Mouse (Mus musculus): ENCODE measurements around the gene Wsb2. TPM values are rescaled to one million over a fixed set of nuclear protein-coding genes. Genes with fewer than 3 reads are reported as not detected.
A peak's percentile ranks its signal among the peaks of the same experiment; 100 is the strongest.
"Not testable (repeated sequence)": the region's sequence is repeated elsewhere in the genome, so short reads cannot be mapped to it uniquely, and the experiment has no call there.

Wsb2 gene
- total RNA-seq, 1 experiment from 2014 or later = 42.1 TPM

- no peak for ATAC-seq (replicated peaks; ENCODE audit: insufficient number of reproducible peaks, low FRiP score, low TSS enrichment, poor library complexity, severe bottlenecking)
Observed at GRCm38 (mm10) chr5:117374372-117375049, 17.4 kb downstream of the Wsb2 start.

- no peak for ATAC-seq (replicated peaks; ENCODE audit: insufficient number of reproducible peaks, low FRiP score, low TSS enrichment, poor library complexity, severe bottlenecking)
Observed at GRCm38 (mm10) chr5:117376331-117376761, 19.2 kb downstream of the Wsb2 start.

DNA sequence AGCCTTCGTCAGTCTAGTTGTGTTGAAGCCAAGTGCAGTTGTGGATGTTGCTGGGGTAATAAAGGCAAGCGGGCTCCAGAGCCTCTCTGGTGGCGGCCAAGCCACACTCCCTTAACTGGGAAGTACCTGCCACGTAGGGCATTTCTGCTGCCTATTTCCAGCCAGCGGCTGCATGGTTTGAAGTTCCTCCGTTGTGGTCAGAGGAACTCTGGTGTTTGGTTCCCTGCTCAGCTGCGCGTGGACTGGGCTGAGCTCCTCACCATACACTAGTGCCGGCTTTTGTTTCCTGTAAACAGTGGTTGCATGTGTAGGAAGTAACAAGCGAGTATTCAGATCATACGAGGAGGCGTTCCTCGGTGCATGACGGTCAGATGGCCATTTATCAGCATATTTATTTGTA is 20.6 kb downstream of the Wsb2 start:
- ATAC-seq (replicated peaks; ENCODE audit: insufficient number of reproducible peaks, low FRiP score, low TSS enrichment, poor library complexity, severe bottlenecking) = not testable (repeated sequence)

- ATAC-seq (replicated peaks; ENCODE audit: insufficient number of reproducible peaks, low FRiP score, low TSS enrichment, poor library complexity, severe bottlenecking) = no peak
Observed at GRCm38 (mm10) chr5:117380199-117380598, 23.1 kb downstream of the Wsb2 start.

DNA sequence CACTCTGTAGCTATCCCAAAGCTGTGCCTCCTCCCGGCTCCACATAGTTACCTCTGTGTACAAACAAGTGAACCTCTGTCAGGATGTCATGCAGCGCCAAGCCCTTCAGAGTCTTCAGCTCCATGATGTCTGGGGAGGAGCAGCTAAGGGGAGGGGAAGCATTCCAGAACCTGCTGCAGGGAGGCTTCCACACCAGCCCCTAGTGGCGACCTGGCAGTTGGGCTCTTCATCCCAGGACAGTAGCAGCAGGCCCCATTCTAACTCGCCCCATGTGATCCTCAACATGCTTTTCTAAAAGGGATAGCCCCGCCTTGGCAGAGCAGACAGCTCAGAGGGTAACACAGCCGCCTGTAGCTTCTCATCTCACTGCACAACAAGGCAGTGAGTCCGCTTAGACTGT is 24.7 kb downstream of the Wsb2 start:
- no peak for ATAC-seq (replicated peaks; ENCODE audit: insufficient number of reproducible peaks, low FRiP score, low TSS enrichment, poor library complexity, severe bottlenecking)

GRCm38 (mm10) chr5:117383198-117383597 is 26.1 kb downstream of the Wsb2 start:
- ATAC-seq (replicated peaks; ENCODE audit: insufficient number of reproducible peaks, low FRiP score, low TSS enrichment, poor library complexity, severe bottlenecking) = no peak

- ATAC-seq (replicated peaks; ENCODE audit: insufficient number of reproducible peaks, low FRiP score, low TSS enrichment, poor library complexity, severe bottlenecking) = no peak; the same call in 1 of the 2 replicates
Observed at GRCm38 (mm10) chr5:117388296-117388751, 31.2 kb downstream of the Wsb2 start.

- peak; percentile 91 for ATAC-seq (replicated peaks; ENCODE audit: insufficient number of reproducible peaks, low FRiP score, low TSS enrichment, poor library complexity, severe bottlenecking)
Observed at GRCm38 (mm10) chr5:117388877-117389276, 31.8 kb downstream of the Wsb2 start, which contains the start of gene Rfc5. TSS of gene Rfc5 (minus strand) at chr5:117389047.

DNA sequence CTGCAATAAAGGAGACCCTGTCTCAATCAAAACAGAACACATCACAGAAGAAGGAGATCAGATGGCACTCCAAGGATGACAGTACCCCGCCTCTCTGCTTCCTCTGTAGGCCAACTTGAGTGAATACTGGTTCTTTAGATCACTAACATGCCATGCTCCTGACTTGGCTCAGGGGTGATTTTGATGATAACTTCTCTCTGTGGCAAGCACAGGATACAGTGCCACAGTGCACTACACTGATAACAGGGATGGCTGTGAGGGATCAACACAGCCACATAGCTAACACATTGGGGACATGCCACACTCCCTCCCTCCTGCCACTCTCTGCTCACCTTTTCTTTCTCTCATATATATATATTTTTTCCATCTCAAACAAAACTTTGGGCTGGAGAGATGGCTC is 33.8 kb downstream of the Wsb2 start:
- no peak for ATAC-seq (replicated peaks; ENCODE audit: insufficient number of reproducible peaks, low FRiP score, low TSS enrichment, poor library complexity, severe bottlenecking)

DNA sequence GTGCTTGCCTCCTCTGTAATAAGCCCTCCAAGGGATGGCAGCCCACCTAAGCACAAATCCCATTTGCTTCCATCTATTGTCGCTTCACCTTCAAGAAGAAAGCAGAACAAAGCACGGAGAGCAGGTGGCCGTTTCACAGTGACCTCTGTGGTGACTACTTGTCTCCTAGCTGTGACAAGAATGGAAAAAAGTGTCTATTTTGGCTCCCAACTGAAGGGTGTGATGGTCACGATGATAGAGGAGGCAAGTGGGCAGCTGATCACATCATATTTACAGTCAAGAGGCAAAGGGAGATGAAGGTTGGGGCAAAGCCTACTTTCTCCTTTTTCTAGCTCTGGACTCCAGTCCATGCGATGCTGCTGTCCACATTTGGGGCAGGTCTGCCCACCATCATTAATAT is 38.7 kb downstream of the Wsb2 start:
- no peak for ATAC-seq (replicated peaks; ENCODE audit: insufficient number of reproducible peaks, low FRiP score, low TSS enrichment, poor library complexity, severe bottlenecking)

DNA sequence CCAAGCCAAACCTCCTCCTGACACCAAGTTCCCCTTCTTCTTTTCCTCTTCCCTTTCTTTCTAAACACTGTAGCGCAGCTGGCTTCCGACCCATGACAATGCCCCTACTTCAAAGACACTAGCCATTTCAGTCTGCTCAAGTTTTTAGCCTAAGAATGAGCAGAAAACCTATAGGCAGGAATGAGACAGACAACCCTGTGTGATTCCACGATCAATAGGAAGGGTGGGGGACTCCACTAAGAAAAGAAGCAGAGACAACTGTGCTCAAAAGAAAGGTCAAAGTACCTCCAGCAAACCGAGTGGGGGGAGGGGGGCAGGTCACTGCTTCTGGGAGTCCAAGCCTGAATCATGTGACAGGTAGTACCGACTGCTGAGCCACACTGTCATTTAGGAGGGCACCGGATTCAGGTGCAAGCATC is 39.5 kb downstream of the Wsb2 start:
- no peak for ATAC-seq (replicated peaks; ENCODE audit: insufficient number of reproducible peaks, low FRiP score, low TSS enrichment, poor library complexity, severe bottlenecking)

GRCm38 (mm10) chr5:117397371-117397770 is 40.3 kb downstream of the Wsb2 start:
- ATAC-seq (replicated peaks; ENCODE audit: insufficient number of reproducible peaks, low FRiP score, low TSS enrichment, poor library complexity, severe bottlenecking) = no peak

- ATAC-seq (replicated peaks; ENCODE audit: insufficient number of reproducible peaks, low FRiP score, low TSS enrichment, poor library complexity, severe bottlenecking) = no peak
Observed at GRCm38 (mm10) chr5:117398007-117398550, 41.0 kb downstream of the Wsb2 start.

GRCm38 (mm10) chr5:117399281-117399680 is 42.2 kb downstream of the Wsb2 start:
- ATAC-seq (replicated peaks; ENCODE audit: insufficient number of reproducible peaks, low FRiP score, low TSS enrichment, poor library complexity, severe bottlenecking) = no peak

DNA sequence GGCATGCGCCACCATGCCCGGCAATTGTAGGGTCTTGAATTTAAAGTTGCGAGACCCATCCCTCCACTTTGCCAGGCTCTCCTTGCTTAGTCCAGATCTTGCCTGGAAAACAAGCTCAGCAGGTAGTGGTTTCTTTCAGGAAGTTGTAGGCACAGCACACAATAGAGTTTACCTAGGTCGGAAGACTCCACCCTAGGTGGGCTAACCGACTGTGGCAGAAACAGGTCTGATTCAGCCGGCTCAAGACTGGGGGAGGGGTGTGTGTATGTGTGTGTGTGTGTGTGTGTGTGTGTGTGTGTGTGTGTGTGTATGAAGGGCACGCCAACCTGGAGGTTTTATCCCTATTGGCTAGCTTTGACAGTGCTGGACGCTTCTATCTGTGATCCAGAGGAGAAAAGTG is 46.5 kb downstream of the Wsb2 start:
- ATAC-seq (replicated peaks; ENCODE audit: insufficient number of reproducible peaks, low FRiP score, low TSS enrichment, poor library complexity, severe bottlenecking) = no peak

DNA sequence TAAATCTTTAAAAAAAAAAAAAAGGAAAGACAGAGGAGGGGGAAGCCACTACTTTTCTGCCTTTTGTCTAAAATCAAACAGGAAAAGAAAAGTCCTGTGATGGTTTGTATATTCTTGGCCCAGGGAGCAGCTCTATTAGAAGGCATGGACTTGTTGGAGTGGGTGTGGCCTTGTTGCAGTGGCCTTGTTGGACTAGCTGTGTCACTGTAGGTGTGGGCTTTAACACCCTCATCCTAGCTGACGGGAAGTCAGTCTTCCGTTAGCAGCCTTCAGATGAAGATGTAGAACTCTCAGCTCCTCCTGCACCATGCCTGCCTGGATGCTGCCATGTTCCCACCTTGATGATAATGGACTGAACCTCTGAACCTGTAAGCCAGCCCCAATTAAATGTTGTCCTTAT is 47.6 kb downstream of the Wsb2 start:
- ATAC-seq (replicated peaks; ENCODE audit: insufficient number of reproducible peaks, low FRiP score, low TSS enrichment, poor library complexity, severe bottlenecking) = not testable (repeated sequence)

DNA sequence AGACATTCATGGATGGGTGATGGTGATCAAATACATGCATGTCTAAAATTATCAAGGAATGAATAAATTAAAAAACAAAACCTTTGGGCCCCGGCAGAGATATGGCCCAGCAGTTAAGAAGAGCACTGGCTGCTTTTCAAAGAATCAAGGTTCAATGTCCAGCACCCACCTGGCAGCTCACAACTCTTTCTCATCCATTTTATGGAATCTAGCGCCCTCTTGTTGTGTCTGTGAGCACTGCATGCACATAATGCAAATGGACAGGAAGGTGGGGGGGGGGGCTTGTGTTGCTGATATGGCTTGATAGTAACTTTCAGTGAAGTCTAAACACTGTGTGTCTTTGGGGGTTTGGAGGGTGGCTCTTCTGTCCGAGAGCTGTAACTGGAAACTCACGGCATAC is 51.1 kb downstream of the Wsb2 start:
- ATAC-seq (replicated peaks; ENCODE audit: insufficient number of reproducible peaks, low FRiP score, low TSS enrichment, poor library complexity, severe bottlenecking) = no peak

GRCm38 (mm10) chr5:117409369-117409768 is 52.3 kb downstream of the Wsb2 start:
- ATAC-seq (replicated peaks; ENCODE audit: insufficient number of reproducible peaks, low FRiP score, low TSS enrichment, poor library complexity, severe bottlenecking) = no peak

GRCm38 (mm10) chr5:117413507-117414501 is 56.7 kb downstream of the Wsb2 start, which contains the start of gene Ksr2:
TSS of gene Ksr2 (plus strand) at chr5:117414000.
- no peak for ATAC-seq (replicated peaks; ENCODE audit: insufficient number of reproducible peaks, low FRiP score, low TSS enrichment, poor library complexity, severe bottlenecking)

Measured in monocyte, adult 5-6 weeks (primary cell).